Mouse (Mus musculus): ENCODE measurements around the gene Ino80b. TPM values are rescaled to one million over a fixed set of nuclear protein-coding genes. Genes with fewer than 3 reads are reported as not detected.

Ino80b gene
- polyA plus RNA-seq (2012; rRNA removed): 79.8 and 116 TPM in 2 replicates

GRCm38 (mm10) chr6:83125331-83125730, at the start of gene Ino80b:
Gene Ino80b, minus strand, starts transcription at chr6:83125431.

GRCm38 (mm10) chr6:83165607-83166242, 40.5 kb upstream of the Ino80b start, which contains the start of gene Dctn1:
Gene Dctn1, plus strand, starts transcription at chr6:83165920.

GRCm38 (mm10) chr6:83156259-83156684, 31.0 kb upstream of the Ino80b start, which contains the start of the genes Wdr54 and 1700003E16Rik:
Gene Wdr54, minus strand, starts transcription at chr6:83156397.
Gene 1700003E16Rik, plus strand, starts transcription at chr6:83156404.

GRCm38 (mm10) chr6:83134951-83135513, 9.8 kb upstream of the Ino80b start, which contains the start of gene Rtkn:
Gene Rtkn, plus strand, starts transcription at chr6:83135463.

GRCm38 (mm10) chr6:83120930-83121862, 4.0 kb downstream of the Ino80b start, which contains the start of gene Wbp1:
Gene Wbp1, minus strand, starts transcription at chr6:83121559.

GRCm38 (mm10) chr6:83115011-83115671, 10.1 kb downstream of the Ino80b start, which contains the start of gene Mogs:
Gene Mogs, plus strand, starts transcription at chr6:83115496.

GRCm38 (mm10) chr6:83108762-83109668, 16.2 kb downstream of the Ino80b start, which contains the start of gene Mrpl53:
Gene Mrpl53, plus strand, starts transcription at chr6:83109040.

GRCm38 (mm10) chr6:83101316-83101687, 23.9 kb downstream of the Ino80b start, which contains the start of the genes Ccdc142 and Gm42688:
Gene Ccdc142, plus strand, starts transcription at chr6:83101601.
Gene Gm42688, plus strand, starts transcription at chr6:83101617.

GRCm38 (mm10) chr6:83086121-83087035, 38.9 kb downstream of the Ino80b start, which contains the start of gene Lbx2:
Gene Lbx2, plus strand, starts transcription at chr6:83086367.

GRCm38 (mm10) chr6:83077630-83078323, 47.5 kb downstream of the Ino80b start, which contains the start of gene Pcgf1:
Gene Pcgf1, plus strand, starts transcription at chr6:83077869.

Other genes with a start within 250 kb of the Ino80b start
- 1.3 and 1.5 TPM in 2 replicates for gene Sema4f, start 185.7 kb downstream of the Ino80b start, polyA plus RNA-seq (2012; rRNA removed)
- gene M1ap, start 178.5 kb downstream of the Ino80b start, polyA plus RNA-seq (2012; rRNA removed): 0.15 and 0.23 TPM in 2 replicates
- gene Dok1, start 92.0 kb downstream of the Ino80b start, polyA plus RNA-seq (2012; rRNA removed): 11.3 and 14.4 TPM in 2 replicates
- gene Loxl3, start 91.3 kb downstream of the Ino80b start, polyA plus RNA-seq (2012; rRNA removed): 13.3 and 14.9 TPM in 2 replicates
- 668 and 727 TPM in 2 replicates for gene Aup1, start 70.9 kb downstream of the Ino80b start, polyA plus RNA-seq (2012; rRNA removed)
- gene Htra2, start 70.2 kb downstream of the Ino80b start, polyA plus RNA-seq (2012; rRNA removed): 58.2 and 63.9 TPM in 2 replicates
- gene Dqx1, start 67.6 kb downstream of the Ino80b start, polyA plus RNA-seq (2012; rRNA removed): 2.0 and 2.6 TPM in 2 replicates
- not detected in 2 replicates for gene Tlx2, start 55.1 kb downstream of the Ino80b start, polyA plus RNA-seq (2012; rRNA removed)
- 26.2 and 38.5 TPM in 2 replicates for gene Pcgf1, start 47.6 kb downstream of the Ino80b start, polyA plus RNA-seq (2012; rRNA removed)
- gene Lbx2, start 39.1 kb downstream of the Ino80b start, polyA plus RNA-seq (2012; rRNA removed): 18.9 and 19.3 TPM in 2 replicates
- 21.7 and 28.8 TPM in 2 replicates for gene Ccdc142, start 23.8 kb downstream of the Ino80b start, polyA plus RNA-seq (2012; rRNA removed)
- gene Gm42688, start 23.8 kb downstream of the Ino80b start, polyA plus RNA-seq (2012; rRNA removed): 7.0 and 8.5 TPM in 2 replicates
- 98.5 and 124 TPM in 2 replicates for gene Mrpl53, start 16.4 kb downstream of the Ino80b start, polyA plus RNA-seq (2012; rRNA removed)
- 124 and 132 TPM in 2 replicates for gene Mogs, start 9.9 kb downstream of the Ino80b start, polyA plus RNA-seq (2012; rRNA removed)
- gene Wbp1, start 3.9 kb downstream of the Ino80b start, polyA plus RNA-seq (2012; rRNA removed): 174 and 210 TPM in 2 replicates
- 65.5 and 80.1 TPM in 2 replicates for gene Rtkn, start 10.0 kb upstream of the Ino80b start, polyA plus RNA-seq (2012; rRNA removed)
- gene Wdr54, start 31.0 kb upstream of the Ino80b start, polyA plus RNA-seq (2012; rRNA removed): 7.4 and 8.4 TPM in 2 replicates
- gene 1700003E16Rik, start 31.0 kb upstream of the Ino80b start, polyA plus RNA-seq (2012; rRNA removed): 4.1 and 4.4 TPM in 2 replicates
- 186 and 187 TPM in 2 replicates for gene Dctn1, start 40.5 kb upstream of the Ino80b start, polyA plus RNA-seq (2012; rRNA removed)
- gene Slc4a5, start 94.4 kb upstream of the Ino80b start, polyA plus RNA-seq (2012; rRNA removed): 1.5 and 2.3 TPM in 2 replicates
- gene Mthfd2, start 200.5 kb upstream of the Ino80b start, polyA plus RNA-seq (2012; rRNA removed): 6.3 and 8.8 TPM in 2 replicates
- gene Mob1a, start 200.6 kb upstream of the Ino80b start, polyA plus RNA-seq (2012; rRNA removed): 20.7 and 74.5 TPM in 2 replicates
- 5.5 and 9.7 TPM in 2 replicates for gene Bola3, start 223.7 kb upstream of the Ino80b start, polyA plus RNA-seq (2012; rRNA removed)

Measured in ovary, adult 2 months (tissue).